Mouse (Mus musculus) hindbrain, embryonic 11.5 days (tissue): ENCODE measurements around the gene Hnrnpa1. TPM values are rescaled to one million over a fixed set of nuclear protein-coding genes. Genes with fewer than 3 reads are reported as not detected.

ENCODE experiments used
- ATAC-seq: fragments of 200-750 bp; cut with Nextera tagmentation; 2 replicates; pipeline ENCODE4 v1.8.0; 2017; ENCODE audit warnings: mild to moderate bottlenecking, moderate TSS enrichment, moderate library complexity; ENCODE audit not compliant: low FRiP score
- DNase-seq: peaks from one replicate; pipeline ENCODE4 v3.0.0-alpha.2; 2015; ENCODE audit warnings: low spot score
- H3K27ac ChIP-seq: fragments of 300-500 bp; sonication (generic); 2 replicates; pipeline ENCODE4 v1.5.1; 2014; ENCODE audit warnings: mild to moderate bottlenecking, low read depth, low read length
- H3K27me3 ChIP-seq: fragments of 300-500 bp; sonication (generic); 2 replicates; pipeline ENCODE4 v1.6.1; 2014; ENCODE audit warnings: mild to moderate bottlenecking, low read length, moderate library complexity, mixed read lengths; ENCODE audit not compliant: control insufficient read depth, insufficient read depth
- H3K36me3 ChIP-seq: fragments of 300-500 bp; sonication (generic); 2 replicates; pipeline ENCODE4 v1.6.1; 2014; ENCODE audit warnings: mild to moderate bottlenecking, low read length, moderate library complexity, mixed read lengths; ENCODE audit not compliant: control insufficient read depth, insufficient read depth
- H3K4me1 ChIP-seq: fragments of 300-500 bp; sonication (generic); replicated peaks from 2 replicates; pipeline ENCODE4 v1.6.1; 2014; ENCODE audit warnings: low read length, mixed read lengths; ENCODE audit not compliant: control insufficient read depth, insufficient read depth
- H3K4me2 ChIP-seq: fragments of 300-500 bp; sonication (generic); replicated peaks from 2 replicates; pipeline ENCODE4 v1.6.1; 2014; ENCODE audit warnings: mild to moderate bottlenecking, low read depth, low read length
- H3K4me3 ChIP-seq: fragments of 300-500 bp; sonication (generic); 2 replicates; pipeline ENCODE4 v1.5.1; 2014; ENCODE audit warnings: low read depth, low read length
- H3K9ac ChIP-seq: fragments of 300-500 bp; sonication (generic); 2 replicates; pipeline ENCODE4 v1.6.1; 2014; ENCODE audit warnings: low read depth, low read length
- H3K9me3 ChIP-seq: fragments of 300-500 bp; sonication (generic); 2 replicates; pipeline ENCODE4 v1.6.1; 2016; ENCODE audit warnings: low read length; ENCODE audit not compliant: control insufficient read depth
- WGBS: fragments of 180-500 bp; shearing (Covaris S2); extraction: QIAGEN DNeasy Blood & Tissue Kit; methylation state at CpG from one replicate; pipeline ENCODE4 v1.1.7; 2014; 5-methylcytosine and 5-hydroxymethylcytosine counted together
- microRNA counts: library from miRNA; unstranded; fragments of <30 nt; microRNA quantifications from one replicate; lab custom pipeline; 2015
- polyA plus RNA-seq: library from polyadenylated mRNA; unstranded; fragments of >200 nt; fragmentation: Nextera tagmentation; extraction: Ambion mirVana; gene quantifications from 2 replicates; pipeline ENCODE4 v1.2.1, GENCODE M21; 2014

The Hnrnpa1 gene
- polyA plus RNA-seq, 1 experiment from 2014 or later: 1,311 TPM

GRCm38 (mm10) chr15:103290843-103291242 is 50.6 kb downstream of the Hnrnpa1 start:
- no peak for ATAC-seq
- Histone ChIP-seq H3K27me3 (no peaks in the 10 kb centered on the region), H3K4me3 (no peak overlapping the region), H3K9me3 (no peaks in the 10 kb centered on the region), H3K27ac (no peak overlapping the region), H3K36me3 (0 out of 2 replicates have a peak, but pooled peaks cover 2% of the 10 kb centered on the region), H3K9ac (no peak overlapping the region), H3K4me1 (peaks cover 4% of the 10 kb centered on the region), H3K4me2 (no peak overlapping the region)
- DNase-seq: no peak
- WGBS: 90% methylated on average over 9 of the region's 9 CpGs

DNA sequence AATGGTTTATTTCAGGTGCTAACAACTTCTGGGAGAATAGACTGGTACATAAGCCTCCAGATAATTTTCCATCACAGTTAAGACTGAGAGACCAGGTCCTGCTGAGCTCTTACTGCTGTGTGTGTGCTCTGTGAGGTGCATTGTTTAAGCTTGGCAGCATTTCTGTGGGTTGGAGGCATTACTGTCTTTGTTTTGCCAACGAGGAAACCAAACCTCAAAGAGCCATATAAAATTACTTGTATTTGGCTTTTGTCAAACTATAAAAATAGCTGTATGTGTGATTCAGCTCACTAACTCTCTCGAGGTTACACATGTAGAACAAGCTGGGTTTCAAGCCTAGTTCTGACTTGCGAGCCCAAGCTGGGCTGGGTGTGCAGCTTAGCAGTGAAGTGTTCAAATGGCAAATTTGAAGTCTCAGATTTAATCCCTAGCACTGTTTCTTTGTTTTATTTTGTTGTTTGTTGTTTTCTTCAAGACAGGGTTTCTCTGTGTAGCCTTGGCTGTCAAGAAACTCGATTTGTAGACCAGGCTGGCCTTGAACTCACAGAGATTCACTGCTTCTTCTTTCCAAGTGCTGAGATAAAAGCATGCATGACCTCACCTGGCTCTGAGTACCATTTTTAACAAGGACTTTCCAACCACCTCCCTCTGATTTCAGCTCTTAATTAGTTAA is 52.6 kb downstream of the Hnrnpa1 start:
- Histone ChIP-seq H3K27ac (no peak overlapping the region), H3K36me3 (0 out of 2 replicates have a peak, but pooled peaks cover 2% of the 10 kb centered on the region), H3K4me3 (no peak overlapping the region), H3K9me3 (no peaks in the 10 kb centered on the region), H3K4me1 (peaks cover 14% of the 10 kb centered on the region), H3K9ac (no peak overlapping the region), H3K27me3 (no peaks in the 10 kb centered on the region), H3K4me2 (no peak overlapping the region)
- no peak for DNase-seq
- WGBS: 92% methylated on average over 4 of the region's 4 CpGs
- ATAC-seq: no peak

GRCm38 (mm10) chr15:103293375-103293774 is 53.1 kb downstream of the Hnrnpa1 start:
- Histone ChIP-seq H3K27ac (no peak overlapping the region), H3K4me2 (no peak overlapping the region), H3K4me1 (peaks cover 18% of the 10 kb centered on the region), H3K36me3 (0 out of 2 replicates have a peak, but pooled peaks cover 2% of the 10 kb centered on the region), H3K4me3 (no peak overlapping the region), H3K27me3 (no peaks in the 10 kb centered on the region), H3K9ac (no peak overlapping the region), H3K9me3 (no peaks in the 10 kb centered on the region)
- 97% methylated on average over 2 of the region's 2 CpGs for WGBS
- ATAC-seq: no peak
- DNase-seq: no peak

DNA sequence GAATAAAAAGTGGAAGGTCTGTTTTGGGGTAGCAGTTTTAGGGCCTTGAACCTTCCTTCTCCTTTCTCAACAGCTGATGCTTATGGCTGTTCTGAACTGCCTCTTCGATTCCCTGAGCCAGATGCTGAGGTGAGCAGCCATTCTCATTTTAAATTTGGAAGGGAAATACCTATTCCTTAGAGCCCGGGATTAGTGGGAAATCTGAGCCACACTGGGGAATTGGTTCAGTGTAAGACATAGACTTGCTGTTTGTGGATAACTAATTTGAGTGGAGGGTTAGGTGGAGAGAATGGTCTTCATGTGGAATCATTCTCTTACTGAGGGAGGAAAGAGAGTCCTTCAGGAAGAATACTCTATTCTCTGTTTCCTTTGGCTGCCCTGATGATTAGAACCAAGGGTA is 54.4 kb downstream of the Hnrnpa1 start:
- H3K4me3 ChIP-seq: no peak overlapping the region
- 0 out of 2 replicates have a peak, but pooled peaks cover 2% of the 10 kb centered on the region for H3K36me3 ChIP-seq
- H3K9ac ChIP-seq: no peak overlapping the region
- no peaks in the 10 kb centered on the region for H3K27me3 ChIP-seq
- peaks cover 28% of the 10 kb centered on the region for H3K4me1 ChIP-seq
- DNase-seq (no peak), ATAC-seq (no peak)
- H3K4me2 ChIP-seq: no peak overlapping the region
- H3K9me3 ChIP-seq: no peaks in the 10 kb centered on the region
- 66% methylated on average over 2 of the region's 2 CpGs for WGBS
- H3K27ac ChIP-seq: no peak overlapping the region

- H3K4me3 ChIP-seq: no peak overlapping the region
Observed at GRCm38 (mm10) chr15:103295851-103296250, 55.6 kb downstream of the Hnrnpa1 start.

More at GRCm38 (mm10) chr15:103295851-103296250, 55.6 kb downstream of the Hnrnpa1 start:
- DNase-seq (peak; percentile 43), ATAC-seq (no peak)
- 0 out of 2 replicates have a peak overlapping the region, but pooled peaks have one; percentile 3 for H3K9ac ChIP-seq
- H3K27me3 ChIP-seq: no peaks in the 10 kb centered on the region
- no peaks in the 10 kb centered on the region for H3K9me3 ChIP-seq
- 4% methylated on average over 5 of the region's 5 CpGs for WGBS
- H3K4me2 ChIP-seq: no peak overlapping the region
- 0 out of 2 replicates have a peak, but pooled peaks cover 2% of the 10 kb centered on the region for H3K36me3 ChIP-seq
- peak overlapping the region; percentile 97 for H3K27ac ChIP-seq
- H3K4me1 ChIP-seq: peaks cover 35% of the 10 kb centered on the region

MicroRNAs encoded within 50 kb of the gene (microRNA counts, 519-probe panel; counts per million panel counts)
- 5,102 counts per million, percentile 69 among the panel's probes with 10 or more counts for microRNA mmu-miR-148b (lab: Ali Mortazavi, UCI)

Other genes starting within 250 kb of the Hnrnpa1 start
- not detected in 2 replicates for gene Hoxc8, start 249.8 kb upstream of the Hnrnpa1 start, polyA plus RNA-seq
- 0.45 and 5.4 TPM in 2 replicates for gene Hoxc6, start 242.2 kb upstream of the Hnrnpa1 start, polyA plus RNA-seq
- 37.3 and 37.8 TPM in 2 replicates for gene Hoxc4, start 221.5 kb upstream of the Hnrnpa1 start, polyA plus RNA-seq
- gene Smug1, start 73.3 kb upstream of the Hnrnpa1 start, polyA plus RNA-seq: 23.9 and 35.8 TPM in 2 replicates
- 185 and 204 TPM in 2 replicates for gene Cbx5, start 616 bp upstream of the Hnrnpa1 start, polyA plus RNA-seq
- 4.7 and 5.0 TPM in 2 replicates for gene Nfe2, start 18.0 kb downstream of the Hnrnpa1 start, polyA plus RNA-seq
- gene Copz1, start 32.3 kb downstream of the Hnrnpa1 start, polyA plus RNA-seq: 310 and 313 TPM in 2 replicates
- 0.11 and 0.34 TPM in 2 replicates for gene Gpr84, start 70.2 kb downstream of the Hnrnpa1 start, polyA plus RNA-seq
- gene Zfp385a, start 99.7 kb downstream of the Hnrnpa1 start, polyA plus RNA-seq: 19.7 and 22.2 TPM in 2 replicates
- gene Itga5, start 126.3 kb downstream of the Hnrnpa1 start, polyA plus RNA-seq: 16.4 and 20.0 TPM in 2 replicates
- gene Gtsf1, start 190.0 kb downstream of the Hnrnpa1 start, polyA plus RNA-seq: not detected in 2 replicates
- not detected in 2 replicates for gene Gtsf2, start 208.0 kb downstream of the Hnrnpa1 start, polyA plus RNA-seq
- gene Nckap1l, start 213.4 kb downstream of the Hnrnpa1 start, polyA plus RNA-seq: 1.8 and 2.7 TPM in 2 replicates